Mouse (Mus musculus): ENCODE data around the gene Chd3.
"Not testable (repeated sequence)": the region's sequence is repeated elsewhere in the genome, so short reads cannot be mapped to it uniquely, and the experiment has no call there.

Chd3 gene

GRCm38 (mm10) chr11:69325628-69326407, 43.4 kb downstream of the Chd3 start, which contains the start of gene Kcnab3:
Gene Kcnab3 (plus strand): TSS chr11:69326258.
- peak; percentile 95 for DNase-seq (ENCODE audit: low read depth, low spot score)

- DNase-seq (ENCODE audit: low read depth, low spot score), result no peak
Observed at GRCm38 (mm10) chr11:69324749-69325148, 44.5 kb downstream of the Chd3 start.

GRCm38 (mm10) chr11:69323667-69324111, 45.5 kb downstream of the Chd3 start, which contains the start of the genes Cntrob and Trappc1:
Gene Cntrob (minus strand): TSS chr11:69323775.
Gene Trappc1 (plus strand): TSS chr11:69323980.
- peak; percentile 100 for DNase-seq (ENCODE audit: low read depth, low spot score)

GRCm38 (mm10) chr11:69322693-69323471, 46.3 kb downstream of the Chd3 start:
- no peak for DNase-seq (ENCODE audit: low read depth, low spot score)

GRCm38 (mm10) chr11:69322010-69322409, 47.2 kb downstream of the Chd3 start:
- DNase-seq (ENCODE audit: low read depth, low spot score), result no peak

- DNase-seq (ENCODE audit: low read depth, low spot score), result no peak
Observed at GRCm38 (mm10) chr11:69321580-69321979, 47.6 kb downstream of the Chd3 start.

GRCm38 (mm10) chr11:69318000-69318399, 51.2 kb downstream of the Chd3 start:
- DNase-seq (ENCODE audit: low read depth, low spot score), result not testable (repeated sequence)

GRCm38 (mm10) chr11:69316361-69316760, 52.8 kb downstream of the Chd3 start:
- DNase-seq (ENCODE audit: low read depth, low spot score), result no peak

GRCm38 (mm10) chr11:69311266-69311665, 57.9 kb downstream of the Chd3 start:
- DNase-seq (ENCODE audit: low read depth, low spot score), result no peak

GRCm38 (mm10) chr11:69306039-69306438, 63.2 kb downstream of the Chd3 start:
- DNase-seq (ENCODE audit: low read depth, low spot score), result no peak

- no peak for DNase-seq (ENCODE audit: low read depth, low spot score)
Observed at GRCm38 (mm10) chr11:69305291-69305690, 63.9 kb downstream of the Chd3 start.

GRCm38 (mm10) chr11:69302817-69303216, 66.4 kb downstream of the Chd3 start:
- DNase-seq (ENCODE audit: low read depth, low spot score), result no peak

- DNase-seq (ENCODE audit: low read depth, low spot score), result no peak
Observed at GRCm38 (mm10) chr11:69298231-69298630, 71.0 kb downstream of the Chd3 start.

GRCm38 (mm10) chr11:69297799-69298198, 71.4 kb downstream of the Chd3 start:
- DNase-seq (ENCODE audit: low read depth, low spot score), result no peak

GRCm38 (mm10) chr11:69295286-69295685, 73.9 kb downstream of the Chd3 start:
- no peak for DNase-seq (ENCODE audit: low read depth, low spot score)

All from CD4-positive, CD25-positive, alpha-beta regulatory T cell, adult 2 months (primary cell).